Mouse (Mus musculus) CD4-positive, CD25-positive, alpha-beta regulatory T cell, adult 4 months (primary cell): ENCODE results near the gene Basp1. TPM values are rescaled to one million over a fixed set of nuclear protein-coding genes. Genes with fewer than 3 reads are reported as not detected.
A peak's percentile ranks its signal among the peaks of the same experiment; 100 is the strongest.

Experiments used
- ATAC-seq: one replicate; pipeline ENCODE4 v1.8.0; 2017
- polyA plus RNA-seq, 2 experiments: library from polyadenylated mRNA; unstranded; fragments of 100-300 nt; shearing (Covaris generic); gene quantifications; one replicate each; pipeline ENCODE4 v1.2.1; 2017

The Basp1 gene
- polyA plus RNA-seq, 2 experiments from 2014 or later, result 0.33 to 0.50 TPM

- no peak for ATAC-seq
Observed at GRCm38 (mm10) chr15:25415958-25416357, 2.4 kb upstream of the Basp1 start.

- ATAC-seq, result peak; percentile 83
Observed at GRCm38 (mm10) chr15:25414747-25415119, 1.2 kb upstream of the Basp1 start.

GRCm38 (mm10) chr15:25414011-25414746 lies 615 bp upstream of the Basp1 start:
- peak; percentile 43 for ATAC-seq

GRCm38 (mm10) chr15:25412761-25413261 lies 753 bp downstream of the Basp1 start:
- no peak for ATAC-seq

GRCm38 (mm10) chr15:25412171-25412641 lies 1.4 kb downstream of the Basp1 start:
- ATAC-seq, result no peak

- ATAC-seq, result no peak
Observed at GRCm38 (mm10) chr15:25411461-25411860, 2.1 kb downstream of the Basp1 start.

GRCm38 (mm10) chr15:25405926-25406325 lies 7.6 kb downstream of the Basp1 start:
- no peak for ATAC-seq

GRCm38 (mm10) chr15:25403879-25404278 lies 9.7 kb downstream of the Basp1 start:
- no peak for ATAC-seq

GRCm38 (mm10) chr15:25402001-25402400 lies 11.6 kb downstream of the Basp1 start:
- ATAC-seq, result no peak

GRCm38 (mm10) chr15:25400276-25400675 lies 13.3 kb downstream of the Basp1 start:
- no peak for ATAC-seq

- ATAC-seq, result no peak
Observed at GRCm38 (mm10) chr15:25395912-25396590, 17.5 kb downstream of the Basp1 start.

GRCm38 (mm10) chr15:25392525-25393099 lies 21.0 kb downstream of the Basp1 start:
- ATAC-seq, result no peak

- no peak for ATAC-seq
Observed at GRCm38 (mm10) chr15:25391210-25391609, 22.4 kb downstream of the Basp1 start.

- ATAC-seq, result no peak
Observed at GRCm38 (mm10) chr15:25387572-25387971, 26.0 kb downstream of the Basp1 start.

GRCm38 (mm10) chr15:25380051-25380450 lies 33.5 kb downstream of the Basp1 start:
- no peak for ATAC-seq

GRCm38 (mm10) chr15:25378707-25379106 lies 34.9 kb downstream of the Basp1 start:
- ATAC-seq, result no peak

GRCm38 (mm10) chr15:25376914-25377313 lies 36.6 kb downstream of the Basp1 start:
- ATAC-seq, result no peak

- no peak for ATAC-seq
Observed at GRCm38 (mm10) chr15:25373486-25373885, 40.1 kb downstream of the Basp1 start.

GRCm38 (mm10) chr15:25369522-25369921 lies 44.0 kb downstream of the Basp1 start:
- ATAC-seq, result no peak

- ATAC-seq, result no peak
Observed at GRCm38 (mm10) chr15:25365503-25365902, 48.1 kb downstream of the Basp1 start.

GRCm38 (mm10) chr15:25364819-25365463 lies 48.6 kb downstream of the Basp1 start:
- no peak for ATAC-seq

- no peak for ATAC-seq
Observed at GRCm38 (mm10) chr15:25364160-25364818, 49.3 kb downstream of the Basp1 start.
